Mouse (Mus musculus): ENCODE results near the gene Zfp574. TPM values are rescaled to one million over a fixed set of nuclear protein-coding genes. Genes with fewer than 3 reads are reported as not detected.

The Zfp574 gene
- polyA plus RNA-seq, 1 experiment from 2014 or later = 30.0 TPM

DNA sequence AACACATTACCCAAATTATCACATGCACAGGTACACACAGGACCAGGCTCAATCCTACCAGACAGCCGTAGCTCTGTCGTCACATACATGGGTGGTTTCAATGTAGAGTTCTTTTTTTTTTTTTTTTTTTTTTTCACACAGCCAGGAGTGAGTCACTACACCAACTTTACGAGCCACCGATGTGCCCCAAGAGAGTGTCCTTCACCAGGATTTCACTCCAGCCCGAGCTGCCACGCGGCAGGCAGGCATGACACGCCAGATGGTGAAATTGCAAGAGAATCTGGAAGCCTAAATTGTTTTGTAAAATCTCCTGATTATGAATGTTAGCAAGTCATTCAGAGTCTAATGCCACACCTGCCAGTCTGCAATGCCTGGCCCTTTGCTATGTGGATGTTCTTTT, 25.0 kb upstream of the Zfp574 start:
- no peaks in the 10 kb centered on the region for H3K9me3 ChIP-seq (ENCODE audit: control insufficient read depth, low read length)
- H3K27me3 ChIP-seq (replicated peaks; ENCODE audit: control insufficient read depth, insufficient read depth, low read length) = no peaks in the 10 kb centered on the region
- H3K4me2 ChIP-seq (ENCODE audit: low read length) = no peak overlapping the region
- H3K4me3 ChIP-seq (ENCODE audit: low read length) = no peak overlapping the region
- no peaks in the 10 kb centered on the region for H3K4me1 ChIP-seq (ENCODE audit: control insufficient read depth, insufficient read depth, low read depth, low read length)
- peaks cover 42% of the 10 kb centered on the region for H3K36me3 ChIP-seq (ENCODE audit: control insufficient read depth, insufficient read depth, low read length)
- WGBS = 74% methylated on average over 8 of the region's 8 CpGs
- no peak overlapping the region for H3K27ac ChIP-seq (ENCODE audit: low read depth, low read length)
- no peak for ATAC-seq
- no peak overlapping the region for H3K9ac ChIP-seq (ENCODE audit: low read depth, low read length)

DNA sequence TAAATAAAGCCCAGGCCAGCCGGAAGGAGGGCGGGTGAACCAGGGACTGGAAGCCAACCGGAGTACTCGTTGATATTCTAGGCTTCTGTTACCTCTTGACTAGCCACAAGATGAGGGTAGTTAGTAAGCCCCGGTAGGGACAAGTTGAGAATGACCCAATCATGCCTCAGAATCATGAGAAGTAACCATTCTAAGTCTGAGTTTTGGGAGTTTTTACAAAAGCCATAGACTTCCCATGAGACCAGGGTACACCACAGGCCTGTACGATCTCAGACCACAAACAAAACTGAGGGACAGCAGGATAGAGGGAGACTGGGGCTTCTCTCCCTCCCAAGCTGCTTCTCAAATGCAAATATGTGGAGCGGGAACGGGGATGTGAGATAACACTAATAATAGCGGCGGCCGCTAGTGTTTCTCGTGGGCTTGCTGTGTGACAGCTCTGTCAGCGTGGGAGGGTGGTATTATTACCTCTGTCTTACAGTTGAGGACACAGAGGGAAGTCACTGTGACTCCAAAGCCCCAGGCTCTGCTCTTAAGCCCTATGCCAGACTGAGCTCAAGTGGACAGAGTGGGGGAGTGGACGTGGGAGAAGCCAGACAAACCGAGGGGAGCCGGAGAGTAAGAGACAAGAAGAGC, 23.0 kb upstream of the Zfp574 start:
- no peak for ATAC-seq
- Histone ChIP-seq H3K27ac (ENCODE audit: low read depth, low read length) (no peak overlapping the region), H3K4me3 (ENCODE audit: low read length) (no peak overlapping the region), H3K4me2 (ENCODE audit: low read length) (no peak overlapping the region), H3K36me3 (ENCODE audit: control insufficient read depth, insufficient read depth, low read length) (peaks cover 32% of the 10 kb centered on the region), H3K9me3 (ENCODE audit: control insufficient read depth, low read length) (no peaks in the 10 kb centered on the region), H3K9ac (ENCODE audit: low read depth, low read length) (no peak overlapping the region), H3K4me1 (ENCODE audit: control insufficient read depth, insufficient read depth, low read depth, low read length) (no peaks in the 10 kb centered on the region), H3K27me3 (replicated peaks; ENCODE audit: control insufficient read depth, insufficient read depth, low read length) (no peaks in the 10 kb centered on the region)
- WGBS = 79% methylated on average over 16 of the region's 16 CpGs

DNA sequence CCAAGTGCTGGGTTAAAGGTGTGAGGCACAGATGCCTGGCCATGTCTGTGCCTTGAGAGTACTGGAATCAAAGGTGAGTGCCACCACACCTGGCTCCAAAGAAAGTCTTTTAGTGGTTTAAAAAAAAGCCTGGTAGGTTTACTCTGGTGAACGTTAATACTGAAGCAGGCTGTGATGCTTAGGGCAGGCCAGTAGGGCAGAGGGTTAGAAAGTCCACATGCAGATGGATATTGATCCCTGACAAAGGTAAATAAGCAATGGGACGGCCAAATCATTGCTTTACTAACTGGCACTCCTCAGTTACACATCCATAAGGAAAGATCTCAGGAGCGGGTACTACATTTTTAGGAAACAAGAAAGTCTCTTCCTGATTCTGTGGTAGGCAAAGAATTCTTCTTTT, 19.8 kb upstream of the Zfp574 start:
- no peaks in the 10 kb centered on the region for H3K9me3 ChIP-seq (ENCODE audit: control insufficient read depth, low read length)
- no peak overlapping the region for H3K9ac ChIP-seq (ENCODE audit: low read depth, low read length)
- no peaks in the 10 kb centered on the region for H3K4me1 ChIP-seq (ENCODE audit: control insufficient read depth, insufficient read depth, low read depth, low read length)
- ATAC-seq = no peak
- peaks cover 42% of the 10 kb centered on the region for H3K36me3 ChIP-seq (ENCODE audit: control insufficient read depth, insufficient read depth, low read length)
- 94% methylated on average over 3 of the region's 3 CpGs for WGBS
- no peak overlapping the region for H3K4me3 ChIP-seq (ENCODE audit: low read length)
- no peak overlapping the region for H3K4me2 ChIP-seq (ENCODE audit: low read length)
- no peaks in the 10 kb centered on the region for H3K27me3 ChIP-seq (replicated peaks; ENCODE audit: control insufficient read depth, insufficient read depth, low read length)
- no peak overlapping the region for H3K27ac ChIP-seq (ENCODE audit: low read depth, low read length)

DNA sequence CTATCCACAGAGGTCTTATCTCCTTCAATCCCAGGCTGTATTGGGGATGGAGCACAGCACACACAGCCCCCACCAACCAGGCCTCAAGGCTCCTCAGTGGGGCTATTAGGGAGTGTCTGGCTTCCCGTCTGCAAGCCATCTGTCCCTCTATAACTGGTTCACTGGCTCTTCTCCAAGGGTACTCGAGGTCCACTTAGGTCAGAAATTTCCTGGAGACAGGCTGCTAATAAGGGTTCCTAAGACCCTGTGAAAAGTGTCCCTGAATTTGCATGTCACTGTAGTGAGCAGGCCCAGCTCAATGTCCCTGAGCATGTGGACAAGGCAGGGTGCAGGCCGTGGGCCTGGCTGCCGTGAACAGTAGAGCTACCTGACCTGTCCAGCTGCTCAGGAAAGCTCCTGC, 15.4 kb upstream of the Zfp574 start:
- Histone ChIP-seq H3K4me3 (ENCODE audit: low read length) (no peak overlapping the region), H3K27ac (ENCODE audit: low read depth, low read length) (no peak overlapping the region), H3K4me2 (ENCODE audit: low read length) (no peak overlapping the region), H3K27me3 (replicated peaks; ENCODE audit: control insufficient read depth, insufficient read depth, low read length) (no peaks in the 10 kb centered on the region), H3K4me1 (ENCODE audit: control insufficient read depth, insufficient read depth, low read depth, low read length) (no peaks in the 10 kb centered on the region), H3K36me3 (ENCODE audit: control insufficient read depth, insufficient read depth, low read length) (peaks cover 56% of the 10 kb centered on the region), H3K9me3 (ENCODE audit: control insufficient read depth, low read length) (no peaks in the 10 kb centered on the region), H3K9ac (ENCODE audit: low read depth, low read length) (no peak overlapping the region)
- no peak for ATAC-seq
- 63% methylated on average over 4 of the region's 4 CpGs for WGBS

DNA sequence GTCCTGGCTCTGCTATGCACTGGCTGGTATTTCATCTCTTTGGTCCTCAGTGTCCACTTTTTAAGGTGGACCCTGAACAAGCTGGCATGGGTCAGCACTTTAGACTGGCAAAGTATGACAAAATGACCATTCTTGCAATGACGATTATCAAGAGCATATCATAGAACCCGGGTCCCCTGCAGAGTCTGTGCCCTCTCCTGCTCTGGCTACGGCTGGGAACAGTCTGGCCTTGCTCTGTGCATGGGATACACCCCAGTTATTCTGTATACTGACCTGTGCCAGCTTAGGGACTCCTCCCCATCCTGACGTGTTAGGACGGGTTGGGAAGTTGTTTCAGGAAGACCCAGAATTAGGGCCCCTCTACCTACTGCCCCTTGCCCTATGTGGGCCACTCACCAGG, 14.5 kb upstream of the Zfp574 start:
- 99% methylated on average over 5 of the region's 5 CpGs for WGBS
- Histone ChIP-seq H3K9ac (ENCODE audit: low read depth, low read length) (no peak overlapping the region), H3K9me3 (ENCODE audit: control insufficient read depth, low read length) (no peaks in the 10 kb centered on the region), H3K4me1 (ENCODE audit: control insufficient read depth, insufficient read depth, low read depth, low read length) (no peaks in the 10 kb centered on the region), H3K27me3 (replicated peaks; ENCODE audit: control insufficient read depth, insufficient read depth, low read length) (no peaks in the 10 kb centered on the region), H3K27ac (ENCODE audit: low read depth, low read length) (no peak overlapping the region), H3K4me3 (ENCODE audit: low read length) (no peak overlapping the region), H3K4me2 (ENCODE audit: low read length) (no peak overlapping the region), H3K36me3 (ENCODE audit: control insufficient read depth, insufficient read depth, low read length) (peaks cover 65% of the 10 kb centered on the region)
- ATAC-seq = no peak

DNA sequence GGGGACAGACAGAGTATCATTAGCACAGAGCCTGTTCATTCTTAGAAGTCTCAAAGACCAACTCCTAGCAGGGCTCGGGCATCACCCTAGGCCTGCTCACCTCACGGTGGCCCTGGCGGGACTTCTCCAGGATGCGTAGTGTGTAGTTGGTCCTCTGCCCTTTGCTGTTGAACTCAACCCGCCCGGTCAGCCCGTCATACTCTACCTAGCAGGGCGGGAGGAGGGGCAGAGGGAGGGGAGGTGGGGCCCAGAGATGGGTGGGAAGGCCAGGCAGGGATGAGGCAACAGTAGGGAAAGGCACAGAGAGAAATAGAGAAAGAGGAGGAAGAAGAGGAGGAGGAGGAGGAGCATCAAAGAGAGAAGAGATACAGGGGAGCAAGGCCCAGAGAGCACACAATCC, 14.0 kb upstream of the Zfp574 start:
- no peak overlapping the region for H3K9ac ChIP-seq (ENCODE audit: low read depth, low read length)
- H3K4me3 ChIP-seq (ENCODE audit: low read length) = no peak overlapping the region
- H3K9me3 ChIP-seq (ENCODE audit: control insufficient read depth, low read length) = no peaks in the 10 kb centered on the region
- H3K27ac ChIP-seq (ENCODE audit: low read depth, low read length) = no peak overlapping the region
- H3K36me3 ChIP-seq (ENCODE audit: control insufficient read depth, insufficient read depth, low read length) = peaks cover 69% of the 10 kb centered on the region
- no peak overlapping the region for H3K4me2 ChIP-seq (ENCODE audit: low read length)
- no peak for ATAC-seq
- WGBS = 95% methylated on average over 8 of the region's 8 CpGs
- H3K27me3 ChIP-seq (replicated peaks; ENCODE audit: control insufficient read depth, insufficient read depth, low read length) = no peaks in the 10 kb centered on the region
- H3K4me1 ChIP-seq (ENCODE audit: control insufficient read depth, insufficient read depth, low read depth, low read length) = no peaks in the 10 kb centered on the region

DNA sequence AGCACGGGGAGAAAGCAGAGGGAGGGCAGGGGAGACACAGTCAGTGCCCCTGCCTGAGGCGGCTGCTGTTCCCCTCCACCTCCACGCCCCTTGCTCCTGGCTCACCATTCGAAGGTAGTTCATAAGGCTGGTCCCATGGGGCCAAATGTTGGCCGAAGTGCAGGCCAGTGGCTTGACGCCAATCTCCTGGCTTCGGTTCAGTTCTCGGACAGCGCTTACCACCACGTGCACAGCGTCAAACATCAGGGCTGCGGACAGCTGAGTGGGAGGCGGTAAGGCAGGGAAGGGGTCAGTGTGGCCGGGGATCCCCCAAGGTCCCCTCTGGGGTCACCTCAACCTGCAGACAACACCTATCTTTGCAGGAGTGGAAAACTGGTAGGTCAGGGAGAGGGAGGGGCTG, 13.5 kb upstream of the Zfp574 start:
- H3K9me3 ChIP-seq (ENCODE audit: control insufficient read depth, low read length) = no peaks in the 10 kb centered on the region
- no peak overlapping the region for H3K27ac ChIP-seq (ENCODE audit: low read depth, low read length)
- H3K9ac ChIP-seq (ENCODE audit: low read depth, low read length) = no peak overlapping the region
- no peak overlapping the region for H3K4me3 ChIP-seq (ENCODE audit: low read length)
- no peak for ATAC-seq
- no peaks in the 10 kb centered on the region for H3K27me3 ChIP-seq (replicated peaks; ENCODE audit: control insufficient read depth, insufficient read depth, low read length)
- no peaks in the 10 kb centered on the region for H3K4me1 ChIP-seq (ENCODE audit: control insufficient read depth, insufficient read depth, low read depth, low read length)
- 89% methylated on average over 14 of the region's 14 CpGs for WGBS
- no peak overlapping the region for H3K4me2 ChIP-seq (ENCODE audit: low read length)
- peaks cover 66% of the 10 kb centered on the region for H3K36me3 ChIP-seq (ENCODE audit: control insufficient read depth, insufficient read depth, low read length)

DNA sequence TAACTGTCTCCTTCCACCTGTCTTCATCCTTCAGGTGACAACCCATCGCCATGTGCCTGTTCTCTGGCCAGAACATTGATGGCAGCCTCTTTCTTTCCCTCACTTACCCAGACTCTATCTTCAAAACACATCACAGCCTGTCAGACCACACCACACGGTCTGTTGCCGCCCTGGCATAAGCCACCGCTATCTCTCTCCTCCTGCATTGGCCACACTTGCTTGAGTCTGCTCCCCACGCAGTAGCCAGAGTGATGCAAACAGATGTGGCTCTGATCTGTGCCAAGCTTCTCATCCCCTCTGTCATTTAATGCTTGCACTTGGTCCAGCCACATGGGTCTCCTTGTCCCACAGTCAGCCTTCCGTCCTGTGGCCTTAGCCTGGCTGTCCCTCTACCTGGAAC, 9.0 kb upstream of the Zfp574 start:
- Histone ChIP-seq H3K27me3 (replicated peaks; ENCODE audit: control insufficient read depth, insufficient read depth, low read length) (no peaks in the 10 kb centered on the region), H3K9ac (ENCODE audit: low read depth, low read length) (no peak overlapping the region), H3K36me3 (ENCODE audit: control insufficient read depth, insufficient read depth, low read length) (peaks cover 60% of the 10 kb centered on the region), H3K4me1 (ENCODE audit: control insufficient read depth, insufficient read depth, low read depth, low read length) (peaks cover 2% of the 10 kb centered on the region), H3K27ac (ENCODE audit: low read depth, low read length) (no peak overlapping the region), H3K4me3 (ENCODE audit: low read length) (no peak overlapping the region), H3K4me2 (ENCODE audit: low read length) (no peak overlapping the region), H3K9me3 (ENCODE audit: control insufficient read depth, low read length) (no peaks in the 10 kb centered on the region)
- ATAC-seq = no peak
- 92% methylated on average over 6 of the region's 6 CpGs for WGBS

DNA sequence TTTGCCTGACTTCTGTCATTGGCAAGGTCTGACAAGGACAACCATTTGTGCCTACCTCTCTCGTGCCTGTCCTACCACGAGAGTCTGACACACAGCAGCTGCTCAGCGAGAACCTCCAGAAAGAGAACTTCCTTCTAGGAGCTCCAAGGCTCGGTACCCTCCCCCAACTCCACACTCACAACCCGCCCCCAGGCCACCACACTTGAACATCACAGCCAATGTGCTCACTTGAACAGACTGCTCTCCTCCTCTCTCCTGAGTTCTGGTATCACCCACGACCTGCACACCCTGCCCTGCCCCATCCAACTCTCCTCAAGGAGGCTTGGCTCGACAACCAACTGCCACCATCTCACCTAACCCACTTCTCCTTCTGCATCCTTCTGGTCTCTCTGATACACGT, 8.5 kb upstream of the Zfp574 start:
- no peak overlapping the region for H3K4me2 ChIP-seq (ENCODE audit: low read length)
- peaks cover 7% of the 10 kb centered on the region for H3K4me1 ChIP-seq (ENCODE audit: control insufficient read depth, insufficient read depth, low read depth, low read length)
- H3K27me3 ChIP-seq (replicated peaks; ENCODE audit: control insufficient read depth, insufficient read depth, low read length) = no peaks in the 10 kb centered on the region
- H3K9me3 ChIP-seq (ENCODE audit: control insufficient read depth, low read length) = no peaks in the 10 kb centered on the region
- ATAC-seq = no peak
- H3K4me3 ChIP-seq (ENCODE audit: low read length) = no peak overlapping the region
- WGBS = 93% methylated on average over 8 of the region's 8 CpGs
- H3K36me3 ChIP-seq (ENCODE audit: control insufficient read depth, insufficient read depth, low read length) = peaks cover 55% of the 10 kb centered on the region
- H3K9ac ChIP-seq (ENCODE audit: low read depth, low read length) = no peak overlapping the region
- H3K27ac ChIP-seq (ENCODE audit: low read depth, low read length) = no peak overlapping the region

DNA sequence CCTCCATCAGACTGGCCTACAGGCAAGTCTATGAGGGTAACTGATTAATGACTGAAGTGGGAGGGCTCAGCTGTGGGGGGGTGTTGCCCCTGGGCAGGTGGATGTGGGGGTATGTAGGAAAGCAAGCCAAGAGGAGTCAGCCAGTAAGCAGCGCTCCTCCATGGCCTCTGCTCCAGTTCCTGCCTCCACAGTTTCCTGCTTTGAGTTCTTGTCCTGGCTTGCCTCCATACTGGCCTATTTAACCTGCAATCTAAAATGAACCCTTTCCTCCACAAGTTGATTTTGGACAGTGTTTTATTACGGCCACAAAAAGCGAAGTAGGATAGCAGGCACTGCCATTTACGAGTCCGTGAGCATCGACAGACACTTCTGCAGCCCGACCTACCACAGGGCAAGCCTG, 5.0 kb upstream of the Zfp574 start:
- H3K27me3 ChIP-seq (replicated peaks; ENCODE audit: control insufficient read depth, insufficient read depth, low read length) = no peaks in the 10 kb centered on the region
- WGBS = 97% methylated on average over 7 of the region's 7 CpGs
- ATAC-seq = no peak
- no peaks in the 10 kb centered on the region for H3K9me3 ChIP-seq (ENCODE audit: control insufficient read depth, low read length)
- H3K4me2 ChIP-seq (ENCODE audit: low read length) = no peak overlapping the region
- no peak overlapping the region for H3K27ac ChIP-seq (ENCODE audit: low read depth, low read length)
- peaks cover 33% of the 10 kb centered on the region for H3K36me3 ChIP-seq (ENCODE audit: control insufficient read depth, insufficient read depth, low read length)
- H3K4me3 ChIP-seq (ENCODE audit: low read length) = no peak overlapping the region
- H3K9ac ChIP-seq (ENCODE audit: low read depth, low read length) = no peak overlapping the region
- peaks cover 31% of the 10 kb centered on the region for H3K4me1 ChIP-seq (ENCODE audit: control insufficient read depth, insufficient read depth, low read depth, low read length)
